In the genomic region with DNA sequence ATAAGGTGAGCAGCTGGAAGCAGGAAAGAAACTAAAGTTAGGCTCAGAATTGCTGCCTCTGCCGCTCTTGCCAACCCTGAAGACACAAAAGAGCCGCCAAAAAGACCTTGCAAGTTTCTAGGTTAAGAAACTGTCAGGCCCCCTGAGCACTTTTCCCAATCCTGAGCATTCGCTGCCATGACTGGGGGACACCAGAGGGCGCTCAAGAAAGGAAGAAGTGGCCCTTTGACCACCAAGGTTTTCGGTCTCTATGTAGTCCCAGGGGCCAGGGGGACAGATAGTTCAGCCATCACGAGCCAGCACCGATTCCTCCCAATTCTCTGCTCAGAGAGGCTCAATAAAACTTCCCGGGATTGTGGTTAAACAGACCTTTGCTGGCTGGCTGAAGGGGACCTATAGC, we compare ENCODE assay signal across 7 mouse cellular contexts.
DNase-seq lines count a peak whose midpoint lies in the region; ATAC-seq lines count a peak whose summit lies in the region.

No protein-coding gene starts in this region.

- H3K9me3 ChIP-seq in hindbrain, embryonic 10.5 days = 0 out of 2 replicates have a peak, but pooled peaks cover 3% of the 10 kb centered on the region
- H3K9me3 ChIP-seq in hindbrain, embryonic 13.5 days = peaks cover 5% of the 10 kb centered on the region; the same call in 1 of the 2 replicates

- peak; percentile 52 for DNase-seq in hindbrain, embryonic 10.5 days (ENCODE audit: low spot score)
- peak; percentile 39 for DNase-seq in right cerebral cortex, postnatal 14 days
- DNase-seq in right cerebral cortex, adult 18-20 months = no peak
- DNase-seq in adrenal gland, postnatal 25 days = peak; percentile 48
- DNase-seq in kidney, postnatal 25 days = peak; percentile 42 to 59
- DNase-seq in thymus, postnatal 10 days (ENCODE audit: low spot score in 2 of 2) = no peak

- H3K27me3 ChIP-seq in hindbrain, embryonic 10.5 days (ENCODE audit: insufficient read depth, poor library complexity, severe bottlenecking) = peaks cover 100% of the 10 kb centered on the region
- H3K27me3 ChIP-seq in hindbrain, embryonic 13.5 days = peaks cover 100% of the 10 kb centered on the region

- no peak overlapping the region for H3K4me2 ChIP-seq in hindbrain, embryonic 13.5 days

- no peak for ATAC-seq in hindbrain, embryonic 13.5 days (ENCODE audit: low FRiP score)

- H3K36me3 ChIP-seq in hindbrain, embryonic 10.5 days = no peaks in the 10 kb centered on the region
- H3K36me3 ChIP-seq in hindbrain, embryonic 13.5 days = no peaks in the 10 kb centered on the region

- no peak overlapping the region for H3K27ac ChIP-seq in hindbrain, embryonic 10.5 days
- H3K27ac ChIP-seq in hindbrain, embryonic 13.5 days = no peak overlapping the region

- no peak overlapping the region for H3K4me3 ChIP-seq in hindbrain, embryonic 10.5 days
- H3K4me3 ChIP-seq in hindbrain, embryonic 13.5 days = no peak overlapping the region

- no peak overlapping the region for H3K9ac ChIP-seq in hindbrain, embryonic 13.5 days

- 19% methylated on average over 8 of the region's 8 CpGs for WGBS in hindbrain, embryonic 10.5 days
- WGBS in hindbrain, embryonic 13.5 days = 13% methylated on average over 8 of the region's 8 CpGs

- H3K4me1 ChIP-seq in hindbrain, embryonic 10.5 days (replicated peaks) = no peaks in the 10 kb centered on the region
- H3K4me1 ChIP-seq in hindbrain, embryonic 13.5 days (replicated peaks) = no peaks in the 10 kb centered on the region

Comparison
In these comparisons a context has a peak if more than half of its experiments do, and no peak if none do; other contexts are left out.
1. DNase-seq: peak in hindbrain, embryonic 10.5 days (single experiment), right cerebral cortex, postnatal 14 days (single experiment), adrenal gland, postnatal 25 days (single experiment) and kidney, postnatal 25 days (2 of 2); none in right cerebral cortex, adult 18-20 months (single experiment) and thymus, postnatal 10 days (0 of 2).